Mouse (Mus musculus) lung, embryonic 14.5 days (tissue): Measurements from ENCODE around the gene Saal1. TPM values are rescaled to one million over a fixed set of nuclear protein-coding genes. Genes with fewer than 3 reads are reported as not detected.
"Not testable (repeated sequence)": the region's sequence is repeated elsewhere in the genome, so short reads cannot be mapped to it uniquely, and the experiment has no call there.

Source experiments
- ATAC-seq: fragments of 200-750 bp; cut with Nextera tagmentation; 2 replicates; pipeline ENCODE4 v1.8.0; 2017; ENCODE audit warnings: mild to moderate bottlenecking, moderate TSS enrichment, moderate library complexity; ENCODE audit not compliant: insufficient read depth
- DNase-seq: peaks from one replicate; pipeline ENCODE4 v3.0.0-alpha.2; 2015
- H3K27ac ChIP-seq: fragments of 300-500 bp; sonication (generic); 2 replicates; pipeline ENCODE4 v1.5.1; 2014; ENCODE audit warnings: low read depth, mild to moderate bottlenecking, moderate library complexity
- H3K27me3 ChIP-seq: fragments of 300-500 bp; sonication (generic); 2 replicates; pipeline ENCODE4 v1.6.1; 2014; ENCODE audit warnings: low read length, control low read depth; ENCODE audit not compliant: insufficient read depth
- H3K36me3 ChIP-seq: fragments of 300-500 bp; sonication (generic); 2 replicates; pipeline ENCODE4 v1.6.1; 2014; ENCODE audit warnings: control low read depth; ENCODE audit not compliant: insufficient read depth
- H3K4me1 ChIP-seq: fragments of 300-500 bp; sonication (generic); 2 replicates; pipeline ENCODE4 v1.6.1; 2014; ENCODE audit warnings: antibody characterized with exemption, control low read depth; ENCODE audit not compliant: insufficient read depth
- H3K4me2 ChIP-seq: fragments of 300-500 bp; sonication (generic); 2 replicates; pipeline ENCODE4 v1.6.1; 2014; ENCODE audit warnings: mild to moderate bottlenecking
- H3K4me3 ChIP-seq: fragments of 300-500 bp; sonication (generic); 2 replicates; pipeline ENCODE4 v1.5.1; 2014; ENCODE audit warnings: low read depth, low read length
- H3K9ac ChIP-seq: fragments of 300-500 bp; sonication (generic); 2 replicates; pipeline ENCODE4 v1.6.1; 2014
- H3K9me3 ChIP-seq: fragments of 300-500 bp; sonication (generic); 2 replicates; pipeline ENCODE4 v1.6.1; 2016; ENCODE audit warnings: low read depth, low read length, control low read depth
- CTCF ChIP-seq: IDR thresholded peaks from 2 replicates; pipeline ENCODE4 v1.5.1; 2016; ENCODE audit warnings: antibody characterized with exemption, low read depth
- WGBS: fragments of 180-500 bp; shearing (Covaris S2); extraction: QIAGEN DNeasy Blood & Tissue Kit; methylation state at CpG from one replicate; pipeline ENCODE4 v1.1.7; 2014; 5-methylcytosine and 5-hydroxymethylcytosine counted together
- polyA plus RNA-seq: library from polyadenylated mRNA; unstranded; fragments of >200 nt; fragmentation: Nextera tagmentation; extraction: Ambion mirVana; gene quantifications from 2 replicates; pipeline ENCODE4 v1.2.1, GENCODE M21; 2014

Saal1 gene
- polyA plus RNA-seq, 1 experiment from 2014 or later: 38.6 TPM

- Histone ChIP-seq H3K36me3 (no peaks in the 10 kb centered on the region), H3K9ac (no peak overlapping the region), H3K4me2 (no peak overlapping the region), H3K9me3 (no peaks in the 10 kb centered on the region), H3K27ac (no peak overlapping the region), H3K4me1 (0 out of 2 replicates have a peak, but pooled peaks cover 3% of the 10 kb centered on the region), H3K4me3 (no peak overlapping the region), H3K27me3 (no peaks in the 10 kb centered on the region)
- ATAC-seq (no peak), DNase-seq (no peak)
- 91% methylated on average over 7 of the region's 7 CpGs for WGBS
- no peak for TF ChIP-seq CTCF
Measured at GRCm38 (mm10) chr7:46675061-46675460, 35.4 kb downstream of the Saal1 start.

GRCm38 (mm10) chr7:46672160-46672672, 38.3 kb downstream of the Saal1 start, which contains the start of gene Tph1:
Tph1 (minus strand) TSS chr7:46672537.
- no peak within 1 kb of the TSS for H3K4me3 ChIP-seq
- no peak within 1 kb of the TSS for H3K4me2 ChIP-seq
- no peaks in the 10 kb centered on the region for H3K9me3 ChIP-seq
- 0 out of 2 replicates have a peak, but pooled peaks cover 3% of the 10 kb centered on the region for H3K4me1 ChIP-seq
- TF ChIP-seq CTCF: no peak
- no peak within 1 kb of the TSS for H3K27ac ChIP-seq
- 19% methylated on average over 10 of the region's 10 CpGs for WGBS
- no peak; the same call in 1 of the 2 replicates for ATAC-seq
- no peaks in the 10 kb centered on the region for H3K36me3 ChIP-seq
- H3K27me3 ChIP-seq: peaks cover 9% of the 10 kb centered on the region; the same call in 1 of the 2 replicates
- no peak within 1 kb of the TSS; the same call in 1 of the 2 replicates for H3K9ac ChIP-seq
- DNase-seq: peak; percentile 48

- Histone ChIP-seq H3K9me3 (no peaks in the 10 kb centered on the region), H3K4me3 (no peak overlapping the region), H3K36me3 (no peaks in the 10 kb centered on the region), H3K4me2 (peak overlapping the region; percentile 29; the same call in 1 of the 2 replicates), H3K27ac (no peak overlapping the region), H3K9ac (no peak overlapping the region), H3K27me3 (peaks cover 16% of the 10 kb centered on the region), H3K4me1 (0 out of 2 replicates have a peak, but pooled peaks cover under 1% of the 10 kb centered on the region)
- TF ChIP-seq CTCF: no peak
- 2% methylated on average over 21 of the region's 21 CpGs for WGBS
- DNase-seq: peak; percentile 21
- no peak for ATAC-seq
Measured at GRCm38 (mm10) chr7:46667256-46667655, 43.2 kb downstream of the Saal1 start.

GRCm38 (mm10) chr7:46665236-46665635, 45.2 kb downstream of the Saal1 start:
- Histone ChIP-seq H3K27ac (no peak overlapping the region), H3K4me2 (no peak overlapping the region), H3K9me3 (no peaks in the 10 kb centered on the region), H3K4me3 (no peak overlapping the region), H3K36me3 (no peaks in the 10 kb centered on the region), H3K27me3 (peaks cover 16% of the 10 kb centered on the region), H3K9ac (no peak overlapping the region), H3K4me1 (no peaks in the 10 kb centered on the region)
- WGBS: 29% methylated on average over 9 of the region's 9 CpGs
- peak; percentile 77 for TF ChIP-seq CTCF
- DNase-seq: peak; percentile 54
- ATAC-seq: no peak

- Histone ChIP-seq H3K4me1 (no peaks in the 10 kb centered on the region), H3K9me3 (no peaks in the 10 kb centered on the region), H3K9ac (no peak overlapping the region), H3K4me3 (no peak overlapping the region), H3K4me2 (no peak overlapping the region), H3K27ac (no peak overlapping the region), H3K27me3 (peaks cover 4% of the 10 kb centered on the region; the same call in 1 of the 2 replicates), H3K36me3 (no peaks in the 10 kb centered on the region)
- TF ChIP-seq CTCF: no peak
- ATAC-seq (no peak), DNase-seq (no peak)
- 48% methylated on average over 18 of the region's 18 CpGs for WGBS
Measured at GRCm38 (mm10) chr7:46661591-46662090, 48.8 kb downstream of the Saal1 start.

GRCm38 (mm10) chr7:46652279-46652678, 58.2 kb downstream of the Saal1 start:
- Histone ChIP-seq H3K9ac (no peak overlapping the region), H3K4me2 (no peak overlapping the region), H3K27ac (no peak overlapping the region), H3K9me3 (no peaks in the 10 kb centered on the region), H3K4me3 (no peak overlapping the region), H3K27me3 (no peaks in the 10 kb centered on the region), H3K36me3 (no peaks in the 10 kb centered on the region), H3K4me1 (no peaks in the 10 kb centered on the region)
- no peak for TF ChIP-seq CTCF
- 39% methylated on average over 2 of the region's 2 CpGs for WGBS
- ATAC-seq (no peak), DNase-seq (no peak)

GRCm38 (mm10) chr7:46650231-46650630, 60.2 kb downstream of the Saal1 start:
- not testable (repeated sequence) for H3K9me3 ChIP-seq, H3K4me3 ChIP-seq, H3K4me2 ChIP-seq, H3K36me3 ChIP-seq, H3K27ac ChIP-seq, H3K9ac ChIP-seq, H3K4me1 ChIP-seq, H3K27me3 ChIP-seq, ATAC-seq
- WGBS: 39% methylated on average over 5 of the region's 5 CpGs
- peak; percentile 64 for DNase-seq
